Comparison of ENCODE assay signal across 12 mouse cellular contexts in the genomic region with DNA sequence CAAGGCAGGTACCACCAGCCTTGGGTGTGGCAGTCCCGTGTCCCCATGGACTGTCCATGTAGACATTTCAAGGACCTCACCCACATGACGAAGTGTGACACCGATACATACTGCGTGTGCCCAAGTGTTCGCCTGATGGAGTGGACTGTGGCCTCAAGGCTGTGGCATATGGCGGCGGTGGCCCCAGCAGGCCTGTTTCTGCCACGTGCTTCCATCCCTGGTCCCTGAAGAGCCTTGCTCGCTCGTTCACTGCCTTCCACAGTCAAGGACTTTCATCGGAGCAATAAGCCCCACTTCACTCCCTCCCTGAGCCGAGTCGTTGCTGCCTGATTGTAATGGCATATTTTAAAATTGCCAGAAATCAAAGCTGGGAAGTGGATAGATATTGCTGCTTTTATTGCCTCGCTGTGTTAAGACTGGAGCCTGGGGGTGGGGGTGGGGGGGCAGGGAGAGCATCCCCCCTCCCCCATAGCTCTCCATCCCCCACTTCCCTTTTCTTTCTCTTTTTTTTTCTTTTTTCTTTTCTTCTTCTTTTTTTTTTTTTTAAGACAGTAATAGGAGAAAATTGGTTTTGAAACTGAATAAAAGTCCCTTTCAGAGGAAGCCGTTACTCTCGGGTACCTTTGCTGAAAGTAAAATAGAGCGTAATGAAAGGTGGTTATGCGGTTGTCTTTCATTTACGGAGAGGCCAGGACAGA. TPM values are rescaled to one million over a fixed set of nuclear protein-coding genes. Genes with fewer than 3 reads are reported as not detected.
DNase-seq lines count a peak whose midpoint lies in the region; ATAC-seq and TF ChIP-seq lines count a peak whose summit lies in the region.
"Had no signal": no experiment of that assay in that cellular context is flagged by ENCODE, and none has a peak within 500 bp of the region (broad histone marks: within the 10 kb centered on the region; RNA-seq: fewer than 3 reads in every experiment).

No protein-coding gene starts in this region.

- H3K4me1 ChIP-seq in kidney, embryonic 14.5 days (ENCODE audit: control insufficient read depth, insufficient read depth, low read length), result peaks cover 96% of the 10 kb centered on the region
- peaks cover 49% of the 10 kb centered on the region for H3K4me1 ChIP-seq in kidney, adult 2 months (ENCODE audit: control insufficient read depth, insufficient read depth, low read length)
- H3K4me1 ChIP-seq in embryonic facial prominence, embryonic 12.5 days, result peaks cover 77% of the 10 kb centered on the region
- peaks cover 87% of the 10 kb centered on the region for H3K4me1 ChIP-seq in hindbrain, embryonic 12.5 days
- peaks cover 84% of the 10 kb centered on the region for H3K4me1 ChIP-seq in midbrain, embryonic 15.5 days

- no peak overlapping the region for H3K4me2 ChIP-seq in kidney, embryonic 14.5 days (replicated peaks; ENCODE audit: low read depth, low read length)
- H3K4me2 ChIP-seq in embryonic facial prominence, embryonic 12.5 days (replicated peaks), result peak overlapping the region; percentile 13; the same call in 1 of the 2 replicates
- peak overlapping the region; percentile 15; the same call in 1 of the 2 replicates for H3K4me2 ChIP-seq in hindbrain, embryonic 12.5 days (replicated peaks)
- H3K4me2 ChIP-seq in midbrain, embryonic 15.5 days, result peak overlapping the region; percentile 24; the same call in 1 of the 2 replicates

- TF ChIP-seq CTCF in kidney, adult 2 months (conservative IDR thresholded peaks at IDR 0.05; ENCODE audit: insufficient read depth, insufficient read length, low read depth, low read length), result no peak

- 62% methylated on average over 19 of the region's 19 CpGs for WGBS in kidney, embryonic 14.5 days
- 66% methylated on average over 19 of the region's 19 CpGs for WGBS in kidney, adult 2 months
- WGBS in embryonic facial prominence, embryonic 12.5 days, result 44% methylated on average over 19 of the region's 19 CpGs
- 47% methylated on average over 19 of the region's 19 CpGs for WGBS in hindbrain, embryonic 12.5 days
- 27% methylated on average over 19 of the region's 19 CpGs for WGBS in midbrain, embryonic 15.5 days

- no peaks in the 10 kb centered on the region for H3K27me3 ChIP-seq in kidney, embryonic 14.5 days (ENCODE audit: control insufficient read depth, insufficient read depth, low read length)
- H3K27me3 ChIP-seq in kidney, adult 2 months (replicated peaks; ENCODE audit: control insufficient read depth, insufficient read depth, low read length), result no peaks in the 10 kb centered on the region
- no peaks in the 10 kb centered on the region for H3K27me3 ChIP-seq in embryonic facial prominence, embryonic 12.5 days
- H3K27me3 ChIP-seq in hindbrain, embryonic 12.5 days, result no peaks in the 10 kb centered on the region
- no peaks in the 10 kb centered on the region for H3K27me3 ChIP-seq in midbrain, embryonic 15.5 days (replicated peaks)

- H3K27ac ChIP-seq in kidney, embryonic 14.5 days (ENCODE audit: low read depth, low read length), result peak overlapping the region; percentile 8; the same call in 1 of the 2 replicates
- H3K27ac ChIP-seq in kidney, adult 2 months (ENCODE audit: insufficient read depth, low read depth, low read length), result no peak overlapping the region
- H3K27ac ChIP-seq in embryonic facial prominence, embryonic 12.5 days, result peak overlapping the region; percentile 69; the same call in 1 of the 2 replicates
- H3K27ac ChIP-seq in hindbrain, embryonic 12.5 days, result peak overlapping the region; percentile 79
- peak overlapping the region; percentile 66 for H3K27ac ChIP-seq in midbrain, embryonic 15.5 days

- DNase-seq in kidney, adult 2 months, result no peak
- no peak for DNase-seq in embryo, embryonic 10 days (ENCODE audit: low spot score)
- no peak for DNase-seq in cerebellum, adult 11-12 months
- DNase-seq in layer of hippocampus, adult 9-10 months (ENCODE audit: low spot score), result no peak
- DNase-seq: cerebellum, adult 9-10 months; kidney, postnatal 10 days; lung, adult 18-20 months had no signal

- no peaks in the 10 kb centered on the region for H3K36me3 ChIP-seq in kidney, embryonic 14.5 days (ENCODE audit: control insufficient read depth, insufficient read depth, low read length)
- H3K36me3 ChIP-seq in kidney, adult 2 months (ENCODE audit: control insufficient read depth, insufficient read depth, low read length), result no peaks in the 10 kb centered on the region
- H3K36me3 ChIP-seq in embryonic facial prominence, embryonic 12.5 days, result no peaks in the 10 kb centered on the region
- H3K36me3 ChIP-seq in hindbrain, embryonic 12.5 days, result 0 out of 2 replicates have a peak, but pooled peaks cover 8% of the 10 kb centered on the region
- no peaks in the 10 kb centered on the region for H3K36me3 ChIP-seq in midbrain, embryonic 15.5 days (replicated peaks)

- no peak overlapping the region for H3K9ac ChIP-seq in kidney, embryonic 14.5 days (ENCODE audit: low read depth, low read length)
- H3K9ac ChIP-seq in embryonic facial prominence, embryonic 12.5 days, result no peak overlapping the region
- H3K9ac ChIP-seq in hindbrain, embryonic 12.5 days, result no peak overlapping the region
- no peak overlapping the region for H3K9ac ChIP-seq in midbrain, embryonic 15.5 days

- TF ChIP-seq POLR2A in kidney, adult 2 months (IDR thresholded peaks at IDR 0.05; ENCODE audit: low read depth, low read length), result no peak

- H3K4me3 ChIP-seq in kidney, embryonic 14.5 days (ENCODE audit: low read length), result no peak overlapping the region
- H3K4me3 ChIP-seq in kidney, adult 2 months (ENCODE audit: insufficient read depth, low read depth, low read length), result no peak overlapping the region
- H3K4me3 ChIP-seq in embryonic facial prominence, embryonic 12.5 days, result no peak overlapping the region
- no peak overlapping the region for H3K4me3 ChIP-seq in hindbrain, embryonic 12.5 days
- H3K4me3 ChIP-seq in midbrain, embryonic 15.5 days, result no peak overlapping the region
- H3K4me3 ChIP-seq: erythroblast, embryonic 14.5 days had no signal

- no peak for ATAC-seq in kidney, embryonic 14.5 days (ENCODE audit: low FRiP score, low TSS enrichment)
- no peak for ATAC-seq in embryonic facial prominence, embryonic 12.5 days (ENCODE audit: insufficient number of reproducible peaks, insufficient read depth, low FRiP score, low TSS enrichment)
- 0 out of 2 replicates have a peak, but pooled peaks have one; percentile 21 for ATAC-seq in hindbrain, embryonic 12.5 days (ENCODE audit: low FRiP score)
- ATAC-seq in midbrain, embryonic 15.5 days (replicated peaks), result no peak

- no peaks in the 10 kb centered on the region for H3K9me3 ChIP-seq in kidney, embryonic 14.5 days (ENCODE audit: control insufficient read depth, low read length)
- no peaks in the 10 kb centered on the region for H3K9me3 ChIP-seq in embryonic facial prominence, embryonic 12.5 days
- H3K9me3 ChIP-seq in hindbrain, embryonic 12.5 days (replicated peaks), result no peaks in the 10 kb centered on the region
- no peaks in the 10 kb centered on the region for H3K9me3 ChIP-seq in midbrain, embryonic 15.5 days

RNA-seq across cellular contexts. Expression of gene Fam222a, which starts 24.8 kb away (rescaled TPM):
- 5.6 and 5.8 TPM in 2 replicates for polyA plus RNA-seq in kidney, embryonic 14.5 days (2014; fragmentation: Nextera tagmentation; extraction: Ambion mirVana)
- 4.9 and 5.5 TPM in 2 replicates for polyA plus RNA-seq in kidney, adult 2 months (2012; rRNA removed)
- 2.9 and 3.4 TPM in 2 replicates for polyA plus RNA-seq in embryonic facial prominence, embryonic 12.5 days (2016; fragmentation: Nextera tagmentation; extraction: Ambion mirVana)
- polyA plus RNA-seq in hindbrain, embryonic 12.5 days (2016; fragmentation: Nextera tagmentation; extraction: Ambion mirVana), result 9.4 and 9.9 TPM in 2 replicates
- 7.1 and 8.1 TPM in 2 replicates for polyA plus RNA-seq in midbrain, embryonic 15.5 days (2015; fragmentation: Nextera tagmentation; extraction: Ambion mirVana)
